27 mouse cellular contexts compared by ENCODE assay signal in the genomic region with DNA sequence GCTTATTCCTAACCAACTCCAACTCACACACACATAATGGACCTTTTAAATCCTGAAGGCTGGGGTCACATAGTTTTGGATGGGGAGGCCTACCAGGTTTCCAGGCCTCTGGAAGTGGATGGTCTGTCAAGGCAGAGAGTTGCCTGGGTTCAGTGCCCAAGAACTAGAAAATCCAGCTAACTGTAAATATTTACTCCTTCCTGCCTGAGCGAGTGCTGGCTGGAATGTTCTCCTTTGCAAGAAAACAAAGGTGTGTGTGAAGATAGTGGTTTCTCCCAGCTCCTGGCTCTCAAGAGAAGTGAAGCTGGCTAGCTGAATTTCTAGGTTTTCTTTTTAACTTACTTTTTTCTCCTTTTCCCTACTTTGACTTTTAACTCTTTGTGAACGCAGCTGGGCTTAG. TPM values are rescaled to one million over a fixed set of nuclear protein-coding genes. Genes with fewer than 3 reads are reported as not detected.
DNase-seq lines count a peak whose midpoint lies in the region; ATAC-seq lines count a peak whose summit lies in the region.
"Had no signal": no experiment of that assay in that cellular context is flagged by ENCODE, and none has a peak within 500 bp of the region (broad histone marks: within the 10 kb centered on the region; RNA-seq: fewer than 3 reads in every experiment).

No protein-coding gene starts in this region.

- H3K4me2 ChIP-seq in kidney, embryonic 14.5 days (replicated peaks; ENCODE audit: low read depth, low read length), result no peak overlapping the region
- H3K4me2 ChIP-seq in lung, embryonic 16.5 days (ENCODE audit: low read depth, low read length), result no peak overlapping the region
- no peak overlapping the region for H3K4me2 ChIP-seq in stomach, embryonic 14.5 days (replicated peaks; ENCODE audit: low read depth, low read length)
- H3K4me2 ChIP-seq: embryonic facial prominence, embryonic 15.5 days; forebrain, embryonic 12.5 days; heart, embryonic 12.5 days; hindbrain, embryonic 14.5 days; liver, embryonic 13.5 days had no signal

- H3K9me3 ChIP-seq in kidney, embryonic 14.5 days (ENCODE audit: control insufficient read depth, low read length), result no peaks in the 10 kb centered on the region
- no peaks in the 10 kb centered on the region for H3K9me3 ChIP-seq in lung, embryonic 16.5 days (ENCODE audit: control insufficient read depth, low read length)
- no peaks in the 10 kb centered on the region for H3K9me3 ChIP-seq in stomach, embryonic 14.5 days (ENCODE audit: control insufficient read depth, low read depth, low read length)
- H3K9me3 ChIP-seq: embryonic facial prominence, embryonic 10.5 days; embryonic facial prominence, embryonic 15.5 days; forebrain, embryonic 12.5 days; heart, embryonic 12.5 days; liver, embryonic 13.5 days had no signal

- no peak overlapping the region for H3K4me3 ChIP-seq in kidney, embryonic 14.5 days (ENCODE audit: low read length)
- H3K4me3 ChIP-seq in lung, embryonic 16.5 days (ENCODE audit: low read length), result no peak overlapping the region
- no peak overlapping the region for H3K4me3 ChIP-seq in stomach, embryonic 14.5 days (ENCODE audit: low read depth, low read length)
- H3K4me3 ChIP-seq: embryonic facial prominence, embryonic 10.5 days; embryonic facial prominence, embryonic 15.5 days; forebrain, embryonic 12.5 days; heart, adult 2 months; heart, embryonic 12.5 days; layer of hippocampus, adult 2 months; liver, embryonic 13.5 days had no signal

- peak; percentile 37 for DNase-seq in kidney, adult 11 months
- no peak for DNase-seq in kidney, postnatal 4 days
- peak; percentile 33 for DNase-seq in kidney, postnatal 14 days
- DNase-seq: adrenal gland, adult 2 months; cerebellum, adult 2 months; cerebellum, postnatal 14 days; forebrain, postnatal 0 days; heart, adult 2 months; heart, postnatal 4 days; liver, embryonic 13.5 days; midbrain, embryonic 14.5 days; thymus, adult 2 months; thymus, postnatal 4 days had no signal

- H3K4me1 ChIP-seq in kidney, embryonic 14.5 days (ENCODE audit: control insufficient read depth, insufficient read depth, low read length), result peaks cover 10% of the 10 kb centered on the region; the same call in 1 of the 2 replicates
- peaks cover 25% of the 10 kb centered on the region for H3K4me1 ChIP-seq in lung, embryonic 16.5 days (replicated peaks; ENCODE audit: control insufficient read depth, insufficient read depth, low read length)
- peaks cover 5% of the 10 kb centered on the region; the same call in 1 of the 2 replicates for H3K4me1 ChIP-seq in stomach, embryonic 14.5 days (ENCODE audit: control insufficient read depth, insufficient read depth, low read length)
- H3K4me1 ChIP-seq: forebrain, embryonic 12.5 days; heart, embryonic 12.5 days had no signal

- H3K36me3 ChIP-seq in kidney, embryonic 14.5 days (ENCODE audit: control insufficient read depth, insufficient read depth, low read length), result peaks cover 6% of the 10 kb centered on the region; the same call in 1 of the 2 replicates
- H3K36me3 ChIP-seq in lung, embryonic 16.5 days (ENCODE audit: control insufficient read depth, insufficient read depth, low read length), result no peaks in the 10 kb centered on the region
- no peaks in the 10 kb centered on the region for H3K36me3 ChIP-seq in stomach, embryonic 14.5 days (ENCODE audit: control insufficient read depth, insufficient read depth, low read length)
- H3K36me3 ChIP-seq: heart, embryonic 12.5 days had no signal

- ATAC-seq in kidney, embryonic 14.5 days (ENCODE audit: low FRiP score, low TSS enrichment), result no peak
- ATAC-seq in lung, embryonic 16.5 days (ENCODE audit: low read depth), result peak; percentile 21; the same call in 1 of the 2 replicates
- ATAC-seq in stomach, embryonic 14.5 days (ENCODE audit: insufficient number of reproducible peaks, insufficient read depth, low FRiP score, low read depth), result peak; percentile 38; the same call in 1 of the 2 replicates
- no peak for ATAC-seq in inflammation-experienced regulatory T-cells, adult 6 months
- no peak for ATAC-seq in megakaryocyte-erythroid progenitor cell, adult 5-6 weeks (replicated peaks; ENCODE audit: low FRiP score, low TSS enrichment, poor library complexity, severe bottlenecking)
- ATAC-seq: activated CD4-positive, CD25-positive, alpha-beta regulatory T cell, adult 4 months; forebrain, postnatal 0 days had no signal

- no peaks in the 10 kb centered on the region for H3K27me3 ChIP-seq in kidney, embryonic 14.5 days (ENCODE audit: control insufficient read depth, insufficient read depth, low read length)
- no peaks in the 10 kb centered on the region for H3K27me3 ChIP-seq in lung, embryonic 16.5 days (ENCODE audit: control insufficient read depth, insufficient read depth, low read depth, low read length)
- H3K27me3 ChIP-seq in stomach, embryonic 14.5 days (ENCODE audit: control insufficient read depth, insufficient read depth, low read length), result no peaks in the 10 kb centered on the region
- H3K27me3 ChIP-seq: CH12.LX; embryonic facial prominence, embryonic 15.5 days; forebrain, embryonic 12.5 days; heart, embryonic 12.5 days; liver, embryonic 13.5 days had no signal

- no peak overlapping the region for H3K9ac ChIP-seq in kidney, embryonic 14.5 days (ENCODE audit: low read depth, low read length)
- H3K9ac ChIP-seq in lung, embryonic 16.5 days (ENCODE audit: low read length), result no peak overlapping the region
- no peak overlapping the region for H3K9ac ChIP-seq in stomach, embryonic 14.5 days (replicated peaks; ENCODE audit: low read depth, low read length)
- H3K9ac ChIP-seq: embryonic facial prominence, embryonic 15.5 days; forebrain, embryonic 12.5 days; forebrain, postnatal 0 days; heart, embryonic 12.5 days; hindbrain, embryonic 14.5 days; liver, embryonic 13.5 days had no signal

- 91% methylated on average over 2 of the region's 2 CpGs for WGBS in kidney, embryonic 14.5 days
- WGBS in lung, embryonic 16.5 days, result 46% methylated on average over 2 of the region's 2 CpGs
- WGBS in stomach, embryonic 14.5 days, result 52% methylated on average over 2 of the region's 2 CpGs

- no peak overlapping the region for H3K27ac ChIP-seq in kidney, embryonic 14.5 days (ENCODE audit: low read depth, low read length)
- H3K27ac ChIP-seq in lung, embryonic 16.5 days (ENCODE audit: low read length), result peak overlapping the region; percentile 62
- H3K27ac ChIP-seq in stomach, embryonic 14.5 days (ENCODE audit: low read length), result peak overlapping the region; percentile 52; the same call in 1 of the 2 replicates
- H3K27ac ChIP-seq: embryonic facial prominence, embryonic 10.5 days; embryonic facial prominence, embryonic 15.5 days; forebrain, embryonic 12.5 days; heart, adult 2 months; hindbrain, embryonic 14.5 days; layer of hippocampus, adult 2 months; liver, embryonic 13.5 days; macrophage had no signal

RNA-seq across cellular contexts. Expression of gene Tnfrsf21, which starts 54.6 kb away (rescaled TPM):
- 29.1 and 53.7 TPM in 2 replicates for polyA plus RNA-seq in kidney, embryonic 14.5 days (2014; fragmentation: Nextera tagmentation; extraction: Ambion mirVana)
- polyA plus RNA-seq in lung, embryonic 16.5 days (2015; fragmentation: Nextera tagmentation; extraction: Ambion mirVana), result 40.4 and 45.0 TPM in 2 replicates
- 30.4 and 31.2 TPM in 2 replicates for polyA plus RNA-seq in stomach, embryonic 14.5 days (2014; fragmentation: Nextera tagmentation; extraction: Ambion mirVana)
- under 1 TPM in 2 of 3 experiments, not detected in 1; 0.19 to 0.25 TPM for polyA plus RNA-seq in inflammation-experienced regulatory T-cells, adult 6 months (2017; shearing (Covaris generic))
- total RNA-seq in megakaryocyte-erythroid progenitor cell, adult 5-6 weeks (2014; fragmentation: Nextera tagmentation), result 17.2 and 20.5 TPM in 2 replicates
- 19.2 and 23.6 TPM in 2 replicates for total RNA-seq in megakaryocyte-erythroid progenitor cell, adult 5-6 weeks (2017)
- total RNA-seq: CH12.LX had no signal
- polyA plus RNA-seq: activated CD4-positive, CD25-positive, alpha-beta regulatory T cell, adult 4 months had no signal

Comparison
In these comparisons a context has a peak if more than half of its experiments do, and no peak if none do; other contexts are left out.
1. DNase-seq: peak in kidney, adult 11 months (single experiment) and kidney, postnatal 14 days (single experiment); none in kidney, postnatal 4 days (0 of 2).
2. ATAC-seq: peak in lung, embryonic 16.5 days (single experiment) and stomach, embryonic 14.5 days (single experiment); none in kidney, embryonic 14.5 days (single experiment), inflammation-experienced regulatory T-cells, adult 6 months (single experiment) and megakaryocyte-erythroid progenitor cell, adult 5-6 weeks (single experiment).
3. RNA of gene Tnfrsf21, which starts 54.6 kb away (polyA plus RNA-seq): 29.1 to 53.7 TPM in kidney, embryonic 14.5 days, 40.4 to 45.0 TPM in lung, embryonic 16.5 days and 30.4 to 31.2 TPM in stomach, embryonic 14.5 days; 0.19 to 0.25 TPM in inflammation-experienced regulatory T-cells, adult 6 months; every median in the first group is over 10 times any median in the second.